Mouse (Mus musculus): Measurements from ENCODE around the gene Gucy2e. TPM values are rescaled to one million over a fixed set of nuclear protein-coding genes. Genes with fewer than 3 reads are reported as not detected.
A peak's percentile ranks its signal among the peaks of the same experiment; 100 is the strongest.

Gene Gucy2e
- polyA plus RNA-seq, 1 experiment from 2014 or later: 0.46 TPM

GRCm38 (mm10) chr11:69258287-69258686, 21.5 kb upstream of the Gucy2e start:
- WGBS: 63% methylated on average over 5 of the region's 5 CpGs
- Histone ChIP-seq H3K4me3 (replicated peaks) (no peak overlapping the region), H3K9me3 (replicated peaks) (no peaks in the 10 kb centered on the region), H3K27me3 (replicated peaks) (no peaks in the 10 kb centered on the region), H3K36me3 (no peaks in the 10 kb centered on the region), H3K27ac (replicated peaks) (no peak overlapping the region), H3K9ac (replicated peaks) (no peak overlapping the region), H3K4me1 (no peaks in the 10 kb centered on the region), H3K4me2 (no peak overlapping the region)
- peak; percentile 35; the same call in 1 of the 2 replicates for ATAC-seq (ENCODE audit: low FRiP score)

GRCm38 (mm10) chr11:69257807-69258206, 21.0 kb upstream of the Gucy2e start:
- H3K4me3 ChIP-seq (replicated peaks): no peak overlapping the region
- ATAC-seq (ENCODE audit: low FRiP score): no peak; the same call in 1 of the 2 replicates
- no peaks in the 10 kb centered on the region for H3K9me3 ChIP-seq (replicated peaks)
- no peaks in the 10 kb centered on the region for H3K4me1 ChIP-seq
- H3K4me2 ChIP-seq: no peak overlapping the region
- no peak overlapping the region for H3K27ac ChIP-seq (replicated peaks)
- WGBS: 49% methylated on average over 4 of the region's 4 CpGs
- H3K27me3 ChIP-seq (replicated peaks): no peaks in the 10 kb centered on the region
- no peak overlapping the region for H3K9ac ChIP-seq (replicated peaks)
- H3K36me3 ChIP-seq: no peaks in the 10 kb centered on the region

- 75% methylated on average over 2 of the region's 2 CpGs for WGBS
- ATAC-seq (ENCODE audit: low FRiP score): no peak
- no peaks in the 10 kb centered on the region for H3K27me3 ChIP-seq (replicated peaks)
- H3K9ac ChIP-seq (replicated peaks): no peak overlapping the region
- no peaks in the 10 kb centered on the region for H3K36me3 ChIP-seq
- no peak overlapping the region for H3K4me2 ChIP-seq
- H3K4me1 ChIP-seq: no peaks in the 10 kb centered on the region
- no peaks in the 10 kb centered on the region for H3K9me3 ChIP-seq (replicated peaks)
- no peak overlapping the region for H3K27ac ChIP-seq (replicated peaks)
- no peak overlapping the region for H3K4me3 ChIP-seq (replicated peaks)
Observed at GRCm38 (mm10) chr11:69257072-69257471, 20.2 kb upstream of the Gucy2e start.

- WGBS: 80% methylated on average over 5 of the region's 5 CpGs
- ATAC-seq (ENCODE audit: low FRiP score): no peak
- no peaks in the 10 kb centered on the region for H3K27me3 ChIP-seq (replicated peaks)
- H3K4me1 ChIP-seq: no peaks in the 10 kb centered on the region
- no peaks in the 10 kb centered on the region for H3K36me3 ChIP-seq
- no peak overlapping the region for H3K9ac ChIP-seq (replicated peaks)
- H3K27ac ChIP-seq (replicated peaks): no peak overlapping the region
- H3K4me3 ChIP-seq (replicated peaks): no peak overlapping the region
- H3K4me2 ChIP-seq: no peak overlapping the region
- no peaks in the 10 kb centered on the region for H3K9me3 ChIP-seq (replicated peaks)
Observed at GRCm38 (mm10) chr11:69254808-69255207, 18.0 kb upstream of the Gucy2e start.

GRCm38 (mm10) chr11:69253131-69253530, 16.3 kb upstream of the Gucy2e start:
- WGBS: 47% methylated on average over 9 of the region's 9 CpGs
- Histone ChIP-seq H3K4me3 (replicated peaks) (no peak overlapping the region), H3K27ac (replicated peaks) (no peak overlapping the region), H3K9me3 (replicated peaks) (no peaks in the 10 kb centered on the region), H3K4me1 (no peaks in the 10 kb centered on the region), H3K9ac (replicated peaks) (no peak overlapping the region), H3K27me3 (replicated peaks) (no peaks in the 10 kb centered on the region), H3K4me2 (no peak overlapping the region), H3K36me3 (no peaks in the 10 kb centered on the region)
- no peak for ATAC-seq (ENCODE audit: low FRiP score)

GRCm38 (mm10) chr11:69251953-69252352, 15.1 kb upstream of the Gucy2e start:
- H3K4me3 ChIP-seq (replicated peaks): no peak overlapping the region
- no peak overlapping the region for H3K27ac ChIP-seq (replicated peaks)
- WGBS: 91% methylated on average over 7 of the region's 7 CpGs
- ATAC-seq (ENCODE audit: low FRiP score): no peak
- no peaks in the 10 kb centered on the region for H3K27me3 ChIP-seq (replicated peaks)
- no peak overlapping the region for H3K9ac ChIP-seq (replicated peaks)
- H3K9me3 ChIP-seq (replicated peaks): no peaks in the 10 kb centered on the region
- no peaks in the 10 kb centered on the region for H3K4me1 ChIP-seq
- no peak overlapping the region for H3K4me2 ChIP-seq
- no peaks in the 10 kb centered on the region for H3K36me3 ChIP-seq

GRCm38 (mm10) chr11:69251135-69251842, 14.5 kb upstream of the Gucy2e start:
- no peak overlapping the region for H3K4me2 ChIP-seq
- H3K27ac ChIP-seq (replicated peaks): no peak overlapping the region
- no peak for ATAC-seq (ENCODE audit: low FRiP score)
- H3K4me3 ChIP-seq (replicated peaks): no peak overlapping the region
- no peaks in the 10 kb centered on the region for H3K27me3 ChIP-seq (replicated peaks)
- H3K9me3 ChIP-seq (replicated peaks): no peaks in the 10 kb centered on the region
- WGBS: 66% methylated on average over 14 of the region's 14 CpGs
- no peaks in the 10 kb centered on the region for H3K36me3 ChIP-seq
- no peaks in the 10 kb centered on the region for H3K4me1 ChIP-seq
- no peak overlapping the region for H3K9ac ChIP-seq (replicated peaks)

GRCm38 (mm10) chr11:69250106-69250505, 13.3 kb upstream of the Gucy2e start:
- 74% methylated on average over 5 of the region's 5 CpGs for WGBS
- no peak for ATAC-seq (ENCODE audit: low FRiP score)
- no peak overlapping the region for H3K4me3 ChIP-seq (replicated peaks)

GRCm38 (mm10) chr11:69249131-69249530, 12.3 kb upstream of the Gucy2e start:
- Histone ChIP-seq H3K27me3 (replicated peaks) (no peaks in the 10 kb centered on the region), H3K9ac (replicated peaks) (no peak overlapping the region), H3K4me2 (no peak overlapping the region), H3K4me1 (0 out of 2 replicates have a peak, but pooled peaks cover 2% of the 10 kb centered on the region), H3K36me3 (no peaks in the 10 kb centered on the region), H3K4me3 (replicated peaks) (no peak overlapping the region), H3K27ac (replicated peaks) (no peak overlapping the region), H3K9me3 (replicated peaks) (no peaks in the 10 kb centered on the region)
- 80% methylated on average over 3 of the region's 3 CpGs for WGBS
- ATAC-seq (ENCODE audit: low FRiP score): no peak

More at GRCm38 (mm10) chr11:69250106-69250505, 13.3 kb upstream of the Gucy2e start:
- Histone ChIP-seq H3K4me1 (0 out of 2 replicates have a peak, but pooled peaks cover 2% of the 10 kb centered on the region), H3K4me2 (no peak overlapping the region), H3K27me3 (replicated peaks) (no peaks in the 10 kb centered on the region), H3K9ac (replicated peaks) (no peak overlapping the region), H3K9me3 (replicated peaks) (no peaks in the 10 kb centered on the region), H3K36me3 (no peaks in the 10 kb centered on the region), H3K27ac (replicated peaks) (no peak overlapping the region)

- H3K36me3 ChIP-seq: no peaks in the 10 kb centered on the region
- H3K9ac ChIP-seq (replicated peaks): no peak overlapping the region
- peak overlapping the region; percentile 19; the same call in 1 of the 2 replicates for H3K4me2 ChIP-seq
- H3K4me3 ChIP-seq (replicated peaks): no peak overlapping the region
- 0 out of 2 replicates have a peak, but pooled peaks cover 2% of the 10 kb centered on the region for H3K4me1 ChIP-seq
- no peaks in the 10 kb centered on the region for H3K27me3 ChIP-seq (replicated peaks)
- peak overlapping the region; percentile 33; the same call in 1 of the 2 replicates for H3K27ac ChIP-seq (replicated peaks)
- H3K9me3 ChIP-seq (replicated peaks): no peaks in the 10 kb centered on the region
- no peak for ATAC-seq (ENCODE audit: low FRiP score)
- 53% methylated on average over 2 of the region's 2 CpGs for WGBS
Observed at GRCm38 (mm10) chr11:69245643-69246042, 8.8 kb upstream of the Gucy2e start.

- Histone ChIP-seq H3K27ac (replicated peaks) (no peak overlapping the region), H3K36me3 (no peaks in the 10 kb centered on the region), H3K4me2 (no peak overlapping the region), H3K27me3 (replicated peaks) (no peaks in the 10 kb centered on the region), H3K9me3 (replicated peaks) (no peaks in the 10 kb centered on the region), H3K4me1 (0 out of 2 replicates have a peak, but pooled peaks cover 2% of the 10 kb centered on the region), H3K9ac (replicated peaks) (no peak overlapping the region), H3K4me3 (replicated peaks) (no peak overlapping the region)
- no peak for ATAC-seq (ENCODE audit: low FRiP score)
- 32% methylated on average over 2 of the region's 2 CpGs for WGBS
Observed at GRCm38 (mm10) chr11:69244911-69245310, 8.1 kb upstream of the Gucy2e start.

All from neural tube, embryonic 15.5 days (tissue).